Mouse (Mus musculus): ENCODE results near the gene Lin7a.

DNA sequence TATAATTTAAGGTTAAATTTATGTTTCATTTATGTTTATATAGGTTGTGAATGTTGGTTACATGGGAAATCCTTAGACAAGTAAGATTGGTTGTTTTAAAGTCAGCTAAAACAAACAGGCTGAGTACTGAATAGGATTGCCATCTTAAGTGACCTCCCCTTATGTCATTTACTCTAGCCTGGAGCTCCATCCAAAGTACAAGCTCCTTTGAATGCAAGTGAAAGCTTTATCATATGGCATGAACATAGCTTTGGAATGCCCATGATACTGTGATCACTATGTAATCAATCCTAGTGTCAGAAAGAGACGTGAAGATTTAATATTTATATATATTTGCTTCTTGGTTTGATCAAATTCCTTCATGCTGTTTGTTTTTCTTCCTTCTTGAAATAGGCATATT is 31.0 kb upstream of the Lin7a start:
- TF ChIP-seq CTCF (IDR thresholded peaks at IDR 0.05; ENCODE audit: low read depth) (no peak), EP300 (IDR thresholded peaks at IDR 0.05; ENCODE audit: low read depth) (no peak)

All from liver, postnatal 0 days (tissue).